In the genomic region with DNA sequence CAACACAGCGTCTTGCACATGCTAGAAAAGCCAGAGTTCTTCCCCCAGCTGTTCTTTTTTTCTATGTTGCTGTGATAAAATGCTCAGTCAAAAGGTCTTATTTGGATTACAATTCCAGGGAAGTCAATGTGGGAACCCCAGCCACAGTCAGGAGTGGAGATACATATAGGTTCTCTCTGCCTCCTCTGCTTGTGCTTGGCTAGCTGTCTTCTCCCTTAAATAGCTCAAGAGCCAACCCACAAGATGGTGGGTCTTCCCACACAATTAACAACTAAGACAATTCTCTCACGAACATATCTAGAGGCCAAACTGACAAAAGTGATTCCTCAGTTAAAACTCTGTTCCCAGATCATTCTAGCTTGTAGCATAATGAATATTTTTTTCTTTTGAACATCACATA, we compare ENCODE assay signal across 21 mouse cellular contexts.
"Had no signal": no experiment of that assay in that cellular context is flagged by ENCODE, and none has a peak within 500 bp of the region (broad histone marks: within the 10 kb centered on the region; RNA-seq: fewer than 3 reads in every experiment).

No protein-coding gene starts in this region.

- DNase-seq: heart, postnatal 10 days; heart, postnatal 14 days; heart, postnatal 36 days; heart, postnatal 4 days; kidney, adult 11 months; kidney, adult 18-20 months; kidney, adult 2 months; kidney, adult 8-10 months; kidney, postnatal 10 days; kidney, postnatal 14 days; kidney, postnatal 25 days; kidney, postnatal 36 days; kidney, postnatal 4 days; layer of hippocampus, adult 9-11 months; layer of hippocampus, postnatal 36 days had no signal

- ATAC-seq: hindbrain, embryonic 16.5 days; hindbrain, postnatal 0 days; inflammation-experienced regulatory T-cells, adult 6 months; intestine, embryonic 15.5 days; intestine, embryonic 16.5 days; intestine, postnatal 0 days had no signal
